Mouse (Mus musculus) heart, adult 2 months (tissue): ENCODE data around the gene Prkar2b. TPM values are rescaled to one million over a fixed set of nuclear protein-coding genes. Genes with fewer than 3 reads are reported as not detected.

ENCODE experiments used
- DNase-seq, 2 experiments: peaks; one replicate each; pipeline ENCODE4 v3.0.0; 2021
- H3K27ac ChIP-seq: fragments of 200-600 bp; 2 replicates; pipeline ENCODE4 v1.8.1; 2022
- H3K27me3 ChIP-seq: fragments of 200-500 bp; 2 replicates; pipeline ENCODE4 v1.6.1; 2012; ENCODE audit warnings: mild to moderate bottlenecking, low read length, inconsistent platforms, mixed read lengths; ENCODE audit not compliant: control insufficient read depth, insufficient read depth
- H3K36me3 ChIP-seq: fragments of 200-500 bp; 2 replicates; pipeline ENCODE4 v1.6.1; 2012; ENCODE audit warnings: low read length, inconsistent platforms; ENCODE audit not compliant: control insufficient read depth, insufficient read depth
- H3K4me1 ChIP-seq: fragments of 200-500 bp; 2 replicates; pipeline ENCODE4 v1.6.1; 2011; ENCODE audit warnings: low read length; ENCODE audit not compliant: control insufficient read depth, insufficient read depth
- H3K4me3 ChIP-seq: fragments of 200-600 bp; 2 replicates; pipeline ENCODE4 v1.8.1; 2022
- H3K79me2 ChIP-seq: fragments of 200-500 bp; replicated peaks from 2 replicates; pipeline ENCODE4 v1.6.1; 2012; ENCODE audit warnings: mild to moderate bottlenecking, inconsistent platforms, low read length, moderate library complexity, mixed read lengths; ENCODE audit not compliant: control insufficient read depth, insufficient read depth
- H3K9ac ChIP-seq: fragments of 200-500 bp; 2 replicates; pipeline ENCODE4 v1.6.1; 2012; ENCODE audit warnings: low read depth, mild to moderate bottlenecking, control low read depth, inconsistent platforms, low read length, mixed read lengths
- CTCF ChIP-seq: fragments of 200-600 bp; IDR thresholded peaks from 2 replicates; pipeline ENCODE4 v1.8.1; 2022; ENCODE audit warnings: antibody characterized with exemption, mild to moderate bottlenecking, moderate library complexity
- EP300 ChIP-seq: fragments of 200-500 bp; IDR thresholded peaks from 2 replicates; pipeline ENCODE4 v1.6.1; 2011; ENCODE audit warnings: low read depth, low read length, control low read depth; ENCODE audit not compliant: insufficient read depth
- POLR2A ChIP-seq: fragments of 200-500 bp; IDR thresholded peaks from 2 replicates; pipeline ENCODE4 v1.6.1; 2011; ENCODE audit warnings: mild to moderate bottlenecking, low read depth, low read length, control low read depth; ENCODE audit not compliant: insufficient read depth
- WGBS: fragments of 180-500 bp; shearing (Covaris S2); methylation state at CpG from one replicate; pipeline ENCODE4 v1.1.7; 2018; 5-methylcytosine and 5-hydroxymethylcytosine counted together
- intact Hi-C: fragments of 180-260 bp; cut with DNase I; formaldehyde crosslinking; loops from one replicate; pipeline ENCODE4 v1.15.1; 2025
- polyA plus RNA-seq: library from polyadenylated mRNA; depleted of rRNA; stranded (reverse); fragments of >200 nt; gene quantifications from 2 replicates; pipeline ENCODE4 v1.2.3, GENCODE M21; 2012
- total RNA-seq, 2 experiments: library from RNA; stranded (reverse); gene quantifications; 2 replicates each; pipeline ENCODE4 v1.2.3; 2021

Prkar2b gene
- total and polyA plus RNA-seq, 3 experiments = 5.4 to 10.4 (median 7.9) TPM

- H3K27ac ChIP-seq = no peak overlapping the region
- intact Hi-C loops = no loop called here
- no peaks in the 10 kb centered on the region for H3K79me2 ChIP-seq
- 86% methylated on average over 6 of the region's 6 CpGs for WGBS
- no peaks in the 10 kb centered on the region for H3K36me3 ChIP-seq
- H3K9ac ChIP-seq = no peak overlapping the region
- no peaks in the 10 kb centered on the region for H3K4me1 ChIP-seq
- TF ChIP-seq CTCF = no peak
- no peak for TF ChIP-seq POLR2A
- TF ChIP-seq EP300 = no peak
- no peak overlapping the region for H3K4me3 ChIP-seq
- H3K27me3 ChIP-seq = no peaks in the 10 kb centered on the region
- DNase-seq = no peak
Observed at GRCm38 (mm10) chr12:32074271-32074670, 13.2 kb upstream of the Prkar2b start.

- no peak for DNase-seq
- no peaks in the 10 kb centered on the region for H3K79me2 ChIP-seq
- no peaks in the 10 kb centered on the region for H3K4me1 ChIP-seq
- TF ChIP-seq POLR2A (no peak), EP300 (no peak), CTCF (no peak)
- H3K27me3 ChIP-seq = no peaks in the 10 kb centered on the region
- H3K4me3 ChIP-seq = no peak overlapping the region
- intact Hi-C loops = no loop called here
- H3K27ac ChIP-seq = no peak overlapping the region
- no peak overlapping the region for H3K9ac ChIP-seq
- H3K36me3 ChIP-seq = no peaks in the 10 kb centered on the region
- 47% methylated on average over 5 of the region's 5 CpGs for WGBS
Observed at GRCm38 (mm10) chr12:32066004-32066403, 4.9 kb upstream of the Prkar2b start.

GRCm38 (mm10) chr12:32060247-32061089 is 628 bp downstream of the Prkar2b start:
- peak overlapping the region; percentile 57 for H3K4me3 ChIP-seq
- intact Hi-C loops = loop anchor here (5.0 kb wide), 1 partner anchor 82 kb away; no protein-coding TSS in a partner anchor
- H3K27ac ChIP-seq = peak overlapping the region; percentile 0; the same call in 1 of the 2 replicates
- peaks cover 1% of the 10 kb centered on the region; the same call in 1 of the 2 replicates for H3K27me3 ChIP-seq
- H3K9ac ChIP-seq = peak overlapping the region; percentile 65
- TF ChIP-seq POLR2A = no peak
- TF ChIP-seq CTCF = no peak
- no peak for TF ChIP-seq EP300
- H3K4me1 ChIP-seq = no peaks in the 10 kb centered on the region
- H3K79me2 ChIP-seq = no peaks in the 10 kb centered on the region
- no peaks in the 10 kb centered on the region for H3K36me3 ChIP-seq
- 3% methylated on average over 64 of the region's 66 CpGs for WGBS
- peak in 1 of 2 experiments; percentile 5 for DNase-seq

GRCm38 (mm10) chr12:32059707-32060106 is 1.4 kb downstream of the Prkar2b start:
- DNase-seq = no peak
- Histone ChIP-seq H3K27ac (no peak overlapping the region), H3K36me3 (no peaks in the 10 kb centered on the region), H3K9ac (no peak overlapping the region), H3K4me1 (no peaks in the 10 kb centered on the region), H3K79me2 (no peaks in the 10 kb centered on the region), H3K4me3 (no peak overlapping the region), H3K27me3 (peaks cover 1% of the 10 kb centered on the region; the same call in 1 of the 2 replicates)
- intact Hi-C loops = loop anchor here (5.0 kb wide), 1 partner anchor 83 kb away; no protein-coding TSS in a partner anchor
- 78% methylated on average over 6 of the region's 6 CpGs for WGBS
- no peak for TF ChIP-seq POLR2A
- TF ChIP-seq CTCF = no peak
- TF ChIP-seq EP300 = no peak

GRCm38 (mm10) chr12:32059135-32059534 is 2.0 kb downstream of the Prkar2b start:
- H3K4me1 ChIP-seq = no peaks in the 10 kb centered on the region
- H3K27ac ChIP-seq = no peak overlapping the region
- no peak overlapping the region for H3K4me3 ChIP-seq
- intact Hi-C loops = no loop called here
- peaks cover 1% of the 10 kb centered on the region; the same call in 1 of the 2 replicates for H3K27me3 ChIP-seq
- H3K79me2 ChIP-seq = no peaks in the 10 kb centered on the region
- H3K9ac ChIP-seq = no peak overlapping the region
- 95% methylated on average over 2 of the region's 2 CpGs for WGBS
- no peaks in the 10 kb centered on the region for H3K36me3 ChIP-seq
- no peak for TF ChIP-seq POLR2A
- no peak for TF ChIP-seq EP300
- no peak for TF ChIP-seq CTCF
- no peak for DNase-seq
